Mouse (Mus musculus): ENCODE measurements around the gene Olfr212. TPM values are rescaled to one million over a fixed set of nuclear protein-coding genes. Genes with fewer than 3 reads are reported as not detected.

The Olfr212 gene
- total RNA-seq (2023; ENCODE audit: inconsistent age): 0.18 to 0.19 TPM in 2 of 4 replicates, not detected in the others

GRCm38 (mm10) chr6:116506302-116507003, at the start of gene Olfr212:
Gene Olfr212 (plus strand): TSS chr6:116506516.

GRCm38 (mm10) chr6:116460544-116461283, 45.6 kb upstream of the Olfr212 start, which contains the start of gene Alox5:
Gene Alox5 (minus strand): TSS chr6:116461178.

GRCm38 (mm10) chr6:116488791-116489190, 17.5 kb upstream of the Olfr212 start, which contains the start of gene Olfr211:
Gene Olfr211 (plus strand): TSS chr6:116489091.

GRCm38 (mm10) chr6:116538156-116538555, 31.8 kb downstream of the Olfr212 start, which contains the start of gene Olfr213:
Gene Olfr213 (plus strand): TSS chr6:116538456.

GRCm38 (mm10) chr6:116550841-116551240, 44.5 kb downstream of the Olfr212 start, which contains the start of gene Gm5580:
Gene Gm5580 (plus strand): TSS chr6:116551141.

GRCm38 (mm10) chr6:116553935-116554334, 47.6 kb downstream of the Olfr212 start, which contains the start of gene Olfr214:
Gene Olfr214 (plus strand): TSS chr6:116554235.

Other genes with a start within 250 kb of the Olfr212 start
- 2.7 to 3.7 TPM (median 3.3 TPM) in 4 replicates for gene Zfand4, start 242.3 kb upstream of the Olfr212 start, total RNA-seq (2023; ENCODE audit: inconsistent age)
- 0.48 to 3.2 TPM (median 1.0 TPM) in 4 replicates for gene March8, start 168.5 kb upstream of the Olfr212 start, total RNA-seq (2023; ENCODE audit: inconsistent age)
- gene Alox5, start 45.3 kb upstream of the Olfr212 start, total RNA-seq (2023; ENCODE audit: inconsistent age): 0.26 to 0.57 TPM in 2 of 4 replicates, not detected in the others
- not detected in 4 replicates for gene Olfr211, start 17.4 kb upstream of the Olfr212 start, total RNA-seq (2023; ENCODE audit: inconsistent age)
- gene Olfr213, start 31.9 kb downstream of the Olfr212 start, total RNA-seq (2023; ENCODE audit: inconsistent age): not detected in 4 replicates
- 2.7 to 7.1 TPM (median 4.0 TPM) in 4 replicates for gene Gm5580, start 44.6 kb downstream of the Olfr212 start, total RNA-seq (2023; ENCODE audit: inconsistent age)
- gene Olfr214, start 47.7 kb downstream of the Olfr212 start, total RNA-seq (2023; ENCODE audit: inconsistent age): not detected in 4 replicates
- gene Olfr215, start 77.7 kb downstream of the Olfr212 start, total RNA-seq (2023; ENCODE audit: inconsistent age): not detected in 4 replicates
- 17.2 to 23.9 TPM (median 21.4 TPM) in 4 replicates for gene Zfp422, start 122.5 kb downstream of the Olfr212 start, total RNA-seq (2023; ENCODE audit: inconsistent age)
- gene Depp1, start 144.1 kb downstream of the Olfr212 start, total RNA-seq (2023; ENCODE audit: inconsistent age): not detected in 4 replicates
- gene Rassf4, start 167.4 kb downstream of the Olfr212 start, total RNA-seq (2023; ENCODE audit: inconsistent age): 31.5 to 39.6 TPM (median 39.0 TPM) in 4 replicates
- gene Tmem72, start 210.4 kb downstream of the Olfr212 start, total RNA-seq (2023; ENCODE audit: inconsistent age): 0.06 to 0.18 TPM (median 0.12 TPM) in 4 replicates

Measured in B cell, adult (primary cell).